Mouse (Mus musculus) thymus, adult 18-20 months (tissue): ENCODE data around the gene Zcchc4.
A peak's percentile ranks its signal among the peaks of the same experiment; 100 is the strongest.
"Not testable (repeated sequence)": the region's sequence is repeated elsewhere in the genome, so short reads cannot be mapped to it uniquely, and the experiment has no call there.

Experiments used
- DNase-seq, 2 experiments: peaks; one replicate each; pipeline ENCODE4 v3.0.0; 2022; ENCODE audit warnings: mixed read lengths in 2 of 2

Zcchc4 gene

DNA sequence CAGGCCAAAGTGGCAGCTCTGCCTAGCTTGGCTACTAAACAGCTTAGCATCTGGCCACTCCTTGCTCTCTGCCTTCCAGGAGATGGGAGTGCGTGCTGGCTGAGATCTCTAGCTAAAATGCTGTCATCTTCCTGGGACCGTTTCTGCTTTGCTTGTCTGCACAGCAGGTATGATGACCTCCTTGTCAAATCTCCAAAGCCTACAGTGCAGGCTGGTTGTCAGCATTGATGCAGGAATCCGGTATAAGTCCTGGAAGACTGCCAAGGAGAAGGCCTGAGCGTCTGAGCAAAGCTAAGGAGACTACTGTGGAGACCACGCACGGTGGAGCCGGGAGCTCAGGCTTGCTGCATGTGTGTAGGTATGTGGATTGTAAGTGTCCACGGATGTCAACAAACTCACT is at the start of gene Zcchc4:
TSS of gene Zcchc4 (plus strand) at position 173 of the 400 bp plus-strand sequence.
- no peak for DNase-seq

DNA sequence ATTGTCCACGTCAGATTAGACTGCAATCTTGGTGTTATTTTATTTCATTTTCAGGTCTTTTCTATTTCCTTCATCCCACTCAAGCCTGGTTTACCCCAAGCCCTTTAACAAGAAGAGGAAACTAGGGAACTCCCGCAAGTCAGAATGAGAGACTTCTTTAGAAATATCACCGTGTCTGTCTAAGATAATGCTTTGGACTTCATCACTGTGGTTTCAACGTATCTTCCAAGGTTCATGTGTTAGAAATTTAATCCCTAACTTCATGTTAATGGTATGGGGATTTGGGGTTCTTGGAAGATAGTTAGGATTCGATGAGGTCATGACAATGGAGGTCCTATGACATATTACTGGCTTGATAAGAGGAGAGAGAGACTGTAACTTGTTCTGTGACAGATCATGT is 47.5 kb upstream of the Zcchc4 start:
- DNase-seq: no peak

DNA sequence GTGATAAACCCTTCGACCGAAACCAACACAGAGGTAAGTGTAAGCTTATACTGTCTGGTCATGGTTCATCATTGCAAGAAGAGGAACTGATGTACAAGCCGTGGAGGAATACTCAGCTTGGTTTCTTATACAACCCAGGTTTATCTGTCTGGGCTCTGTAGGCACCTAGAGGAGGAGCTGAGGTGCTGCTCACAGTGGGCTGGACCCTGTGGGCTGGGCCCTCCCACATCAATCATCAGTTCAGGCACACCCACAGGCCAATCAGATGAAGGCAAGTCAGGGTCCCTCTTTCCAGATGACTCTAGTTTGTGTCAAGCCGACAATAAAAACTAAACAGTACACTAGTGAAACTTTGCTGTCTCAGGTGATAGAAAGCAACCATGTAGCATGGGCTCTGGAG is 42.4 kb upstream of the Zcchc4 start:
- no peak for DNase-seq

- no peak for DNase-seq
These were observed 39.2 kb upstream of the Zcchc4 start for GRCm38 (mm10) chr5:52736046-52736445.

DNA sequence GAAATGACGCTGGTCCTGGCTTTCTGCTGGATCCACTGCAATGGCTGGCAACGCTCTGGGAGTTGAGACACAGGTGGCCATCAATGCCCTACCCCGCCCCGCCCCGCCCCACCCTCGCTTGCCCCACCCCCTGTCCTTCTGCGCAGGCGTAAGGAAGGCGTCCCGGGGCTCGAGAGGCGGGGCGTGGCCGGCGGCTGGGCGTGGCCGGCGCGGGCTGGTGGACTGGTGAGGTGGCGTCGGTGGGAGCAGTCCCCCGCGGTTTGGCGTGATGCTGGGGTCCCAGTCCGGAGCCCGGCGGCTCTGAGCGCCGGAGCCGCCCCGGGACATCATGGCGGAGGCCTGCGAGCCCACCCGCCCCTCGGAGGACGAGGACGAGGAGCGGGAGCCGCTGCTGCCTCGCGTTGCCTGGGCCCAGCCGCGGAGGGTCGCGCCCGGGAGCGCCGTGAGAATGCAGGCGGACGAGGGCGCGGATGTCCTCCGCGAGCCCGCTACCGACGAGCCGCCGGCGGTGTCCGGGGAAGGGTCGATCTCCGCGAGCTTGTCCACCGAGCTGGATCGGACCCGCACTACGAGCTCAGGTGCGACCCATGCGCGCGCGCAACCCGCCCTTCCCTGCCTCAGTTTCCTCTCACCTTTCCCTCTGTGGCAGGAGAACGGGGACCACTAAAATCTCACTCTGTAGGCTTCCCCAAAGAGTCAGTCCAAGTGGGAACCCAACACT is 33.7 kb upstream of the Zcchc4 start, which contains the start of gene Pi4k2b:
TSS of gene Pi4k2b (plus strand) at position 184 of the 721 bp plus-strand sequence.
- peak; percentile 67 to 72 for DNase-seq

DNA sequence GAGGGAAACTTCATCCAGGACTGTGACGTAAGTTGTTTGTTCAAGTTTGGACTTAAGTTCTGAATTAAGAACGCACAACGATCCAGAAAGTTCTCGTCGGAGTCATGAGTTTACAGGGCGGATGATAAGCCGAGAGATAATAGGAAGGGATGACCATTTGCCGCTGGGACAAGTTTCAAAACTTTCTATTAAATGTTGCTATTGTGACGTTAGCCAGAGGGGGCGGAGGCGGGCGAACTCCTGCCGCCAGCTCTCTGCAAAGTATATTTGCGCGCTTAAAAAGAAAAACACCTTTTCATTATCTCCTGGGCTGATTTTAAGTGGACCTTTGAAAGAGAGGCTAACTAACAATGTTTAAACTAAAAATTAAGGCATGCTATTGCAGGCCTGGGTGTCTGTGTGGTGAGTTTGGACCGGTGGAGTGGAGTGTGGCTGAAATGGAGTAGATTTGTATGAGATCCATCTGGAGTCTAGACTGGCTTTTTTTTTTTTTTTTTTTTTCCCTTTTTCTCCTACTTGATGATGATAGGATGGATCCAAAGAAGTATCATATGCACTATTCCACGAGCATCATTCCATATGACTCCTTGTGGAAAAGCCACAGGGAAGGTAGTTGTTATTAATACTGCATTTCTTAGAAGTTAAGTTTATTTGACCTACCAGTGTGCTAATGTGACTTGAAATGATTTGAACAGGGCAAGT is 32.9 kb upstream of the Zcchc4 start:
- peak; percentile 6 to 10 for DNase-seq

DNA sequence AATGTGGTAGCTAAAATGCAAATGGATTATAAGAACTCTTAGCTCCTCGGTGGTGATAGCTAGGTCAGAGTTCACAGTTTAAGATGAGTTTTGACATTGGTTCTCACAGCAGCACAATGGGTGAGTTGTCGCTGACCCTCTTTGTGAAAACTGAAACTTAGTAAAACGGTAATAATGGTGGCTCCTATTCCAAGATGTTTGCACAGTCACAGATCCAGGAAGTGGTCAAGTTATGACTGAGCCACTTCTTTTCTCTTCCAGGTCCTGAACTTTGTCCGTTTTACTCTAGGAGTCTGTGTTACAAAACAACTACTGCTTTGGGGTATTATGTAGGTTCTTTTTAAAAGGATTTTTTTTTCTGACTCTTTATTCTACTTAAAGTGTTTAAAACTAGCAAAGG is 32.0 kb upstream of the Zcchc4 start:
- no peak for DNase-seq

DNA sequence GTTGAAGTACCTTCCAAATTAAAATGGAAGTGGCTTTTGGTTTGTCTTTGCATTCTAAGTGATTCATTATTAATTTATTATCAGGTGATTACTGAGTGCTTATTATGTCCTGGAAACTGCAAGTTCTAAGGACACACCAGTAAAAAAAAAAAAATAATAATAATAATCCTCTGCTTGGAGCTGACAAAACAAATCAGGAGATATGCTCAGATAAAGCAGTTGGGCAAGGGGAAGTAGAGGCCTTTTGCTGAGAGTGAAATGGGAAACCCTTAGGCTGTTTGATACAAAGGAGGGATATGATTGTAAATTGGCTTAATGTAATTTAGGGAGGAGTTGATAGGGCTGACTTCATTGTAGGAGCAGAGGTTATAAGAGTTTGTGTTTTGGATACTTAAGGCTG is 28.3 kb upstream of the Zcchc4 start:
- no peak for DNase-seq

- no peak for DNase-seq
These were observed 26.5 kb upstream of the Zcchc4 start for GRCm38 (mm10) chr5:52748732-52749131.

GRCm38 (mm10) chr5:52753146-52753545 is 22.1 kb upstream of the Zcchc4 start:
- DNase-seq: no peak

DNA sequence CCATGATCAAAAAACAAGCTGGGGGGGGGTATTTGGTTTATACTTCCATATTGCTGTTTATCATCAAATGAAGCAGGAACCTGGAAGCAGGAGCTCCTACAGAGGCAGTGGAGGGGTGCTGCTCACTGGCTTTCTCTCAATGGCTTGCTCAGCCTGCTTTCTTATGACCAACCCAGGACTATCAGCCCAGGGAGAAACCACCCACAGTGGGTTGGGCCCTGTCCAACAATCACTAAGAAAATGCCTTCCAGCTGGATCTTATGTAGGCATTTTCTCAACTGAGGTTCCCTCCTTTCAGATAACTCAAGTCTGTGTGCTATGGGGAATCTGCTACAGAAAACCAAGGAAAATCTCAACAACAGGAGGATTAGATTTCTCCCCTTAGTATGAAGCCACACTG is 21.0 kb upstream of the Zcchc4 start:
- no peak for DNase-seq

- no peak for DNase-seq
These were observed 19.9 kb upstream of the Zcchc4 start for GRCm38 (mm10) chr5:52755337-52755736.

- DNase-seq: no peak
These were observed 19.2 kb upstream of the Zcchc4 start for GRCm38 (mm10) chr5:52755989-52756388.

GRCm38 (mm10) chr5:52762586-52762985 is 12.6 kb upstream of the Zcchc4 start:
- DNase-seq: no peak

DNA sequence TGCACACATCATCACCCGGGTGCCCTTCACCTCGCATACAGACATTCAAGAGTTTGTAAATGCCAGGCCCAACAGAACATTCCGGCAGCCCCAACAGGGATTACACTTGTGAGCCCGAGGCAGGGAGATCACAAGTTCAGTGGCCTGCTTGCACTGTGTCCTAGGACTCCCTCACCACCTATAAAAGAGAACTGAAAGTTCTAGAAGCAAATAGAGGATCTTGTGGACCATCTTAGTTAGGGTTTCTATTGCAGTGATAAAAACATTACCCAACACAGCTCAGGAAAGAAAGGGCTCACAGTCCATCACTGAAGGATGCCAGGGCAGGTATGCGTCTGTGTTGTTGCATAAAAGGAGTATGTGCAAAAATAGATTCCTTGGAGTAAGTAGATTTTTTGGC is 942 bp upstream of the Zcchc4 start:
- no peak for DNase-seq

DNA sequence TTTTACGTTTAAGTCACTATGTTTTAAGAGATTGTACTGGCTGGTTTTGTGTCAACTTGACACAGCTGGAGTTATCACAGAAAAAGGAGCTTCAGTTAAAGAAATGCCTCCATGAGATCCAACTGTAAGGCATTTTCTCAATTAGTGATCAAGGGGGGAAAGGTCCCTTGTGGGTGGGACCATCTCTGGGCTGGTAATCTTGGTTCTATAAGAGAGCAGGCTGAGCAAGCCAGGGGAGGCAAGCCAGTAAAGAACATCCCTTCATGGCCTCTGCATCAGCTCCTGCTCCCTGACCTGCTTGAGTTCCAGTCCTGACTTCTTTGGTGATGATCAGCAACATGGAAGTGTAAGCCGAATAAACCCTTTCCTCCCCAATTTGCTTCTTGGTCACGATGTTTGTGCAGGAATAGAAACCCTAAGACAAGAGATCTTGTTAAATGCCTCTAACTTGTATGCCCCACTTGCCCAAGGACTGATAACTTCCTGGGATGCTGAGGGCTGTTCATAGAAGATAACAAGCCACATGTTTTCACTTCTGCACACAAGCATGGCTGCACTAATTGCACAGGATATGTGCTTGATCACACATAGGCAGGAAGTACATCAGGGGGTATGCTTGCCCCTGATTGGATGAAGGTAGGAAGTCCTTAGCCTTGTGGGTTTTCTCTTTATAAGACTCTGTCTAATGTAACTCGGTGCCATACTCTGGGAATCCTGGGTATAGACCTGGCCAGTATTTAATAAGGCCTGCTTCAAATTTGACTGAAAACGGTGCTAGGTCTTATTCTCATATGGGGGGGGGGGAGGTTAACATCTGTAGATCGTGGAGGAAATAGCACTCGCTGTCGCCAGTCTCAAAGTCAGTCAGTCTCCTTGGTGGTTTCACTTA is 1.5 kb downstream of the Zcchc4 start:
- DNase-seq: not testable (repeated sequence)

- DNase-seq: peak; percentile 69 to 76
These were observed 7.5 kb downstream of the Zcchc4 start for GRCm38 (mm10) chr5:52782523-52783250.

GRCm38 (mm10) chr5:52783251-52783620 is 8.0 kb downstream of the Zcchc4 start:
- DNase-seq: no peak

DNA sequence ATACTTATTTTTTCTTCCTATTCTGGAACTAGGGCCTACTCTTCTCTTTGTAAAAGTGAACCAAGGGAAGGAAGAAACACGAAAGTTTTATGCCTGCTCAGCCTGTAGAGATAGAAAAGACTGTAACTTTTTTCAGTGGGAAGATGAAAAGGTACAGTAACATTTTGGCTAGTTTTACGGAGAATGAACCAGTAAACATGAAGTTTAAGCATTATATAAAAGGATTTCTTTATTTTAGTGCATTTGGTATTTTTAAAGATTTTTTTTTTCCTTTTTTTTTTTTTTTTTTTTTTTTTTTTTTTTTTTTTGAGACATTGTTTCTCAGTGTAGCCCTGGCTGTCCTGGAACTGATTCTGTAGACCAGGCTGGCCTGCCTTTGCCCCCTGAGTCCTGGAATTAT is 8.7 kb downstream of the Zcchc4 start:
- DNase-seq: no peak

- DNase-seq: no peak
These were observed 11.5 kb downstream of the Zcchc4 start for GRCm38 (mm10) chr5:52786556-52787322.

DNA sequence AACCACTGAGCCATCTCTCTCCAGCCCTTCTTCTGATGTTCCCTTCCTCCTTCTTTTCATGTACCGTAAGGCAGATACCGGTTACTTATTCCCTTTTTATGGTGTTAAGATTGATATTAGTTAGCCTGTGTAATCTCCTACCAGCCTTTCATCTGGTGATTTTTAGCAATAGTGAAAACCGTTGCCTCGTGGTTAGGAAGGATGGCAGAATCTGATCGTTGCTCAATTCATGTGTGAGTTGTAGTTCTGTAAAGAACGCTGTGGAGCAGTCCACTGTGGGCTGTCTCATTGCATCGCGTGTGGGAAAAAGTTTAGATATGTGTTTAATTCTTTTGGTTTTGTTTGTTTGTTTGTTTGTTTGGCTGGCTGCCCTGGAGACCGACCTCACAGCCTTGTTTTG is 18.0 kb downstream of the Zcchc4 start:
- no peak for DNase-seq

DNA sequence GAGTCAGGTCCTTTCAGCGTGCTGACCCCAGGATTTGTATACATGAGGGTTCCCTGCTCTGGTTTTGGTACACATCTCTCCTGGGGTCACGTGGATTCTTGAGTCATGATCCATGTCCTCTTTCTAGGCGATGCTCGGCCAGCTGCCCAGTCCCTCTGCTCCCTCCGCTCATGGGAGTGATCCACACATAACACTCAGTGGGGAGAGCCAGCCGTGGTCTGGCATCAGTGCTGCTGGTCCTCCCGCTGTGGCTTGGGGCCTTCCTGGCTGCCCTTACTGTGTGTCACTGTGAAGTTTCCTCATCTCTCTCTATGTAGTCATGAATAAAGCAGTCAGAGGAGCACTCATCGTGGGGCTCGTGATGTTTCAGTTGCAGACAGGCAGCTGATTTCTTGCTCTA is 18.9 kb downstream of the Zcchc4 start:
- no peak for DNase-seq
